Mouse (Mus musculus) WW6 (cell line): Measurements from ENCODE around the gene Tbp.

ENCODE experiments used
- DNase-seq: peaks from one replicate; pipeline ENCODE4 v3.0.0-alpha.2; 2013; ENCODE audit warnings: low read depth, low spot score

Gene Tbp

DNA sequence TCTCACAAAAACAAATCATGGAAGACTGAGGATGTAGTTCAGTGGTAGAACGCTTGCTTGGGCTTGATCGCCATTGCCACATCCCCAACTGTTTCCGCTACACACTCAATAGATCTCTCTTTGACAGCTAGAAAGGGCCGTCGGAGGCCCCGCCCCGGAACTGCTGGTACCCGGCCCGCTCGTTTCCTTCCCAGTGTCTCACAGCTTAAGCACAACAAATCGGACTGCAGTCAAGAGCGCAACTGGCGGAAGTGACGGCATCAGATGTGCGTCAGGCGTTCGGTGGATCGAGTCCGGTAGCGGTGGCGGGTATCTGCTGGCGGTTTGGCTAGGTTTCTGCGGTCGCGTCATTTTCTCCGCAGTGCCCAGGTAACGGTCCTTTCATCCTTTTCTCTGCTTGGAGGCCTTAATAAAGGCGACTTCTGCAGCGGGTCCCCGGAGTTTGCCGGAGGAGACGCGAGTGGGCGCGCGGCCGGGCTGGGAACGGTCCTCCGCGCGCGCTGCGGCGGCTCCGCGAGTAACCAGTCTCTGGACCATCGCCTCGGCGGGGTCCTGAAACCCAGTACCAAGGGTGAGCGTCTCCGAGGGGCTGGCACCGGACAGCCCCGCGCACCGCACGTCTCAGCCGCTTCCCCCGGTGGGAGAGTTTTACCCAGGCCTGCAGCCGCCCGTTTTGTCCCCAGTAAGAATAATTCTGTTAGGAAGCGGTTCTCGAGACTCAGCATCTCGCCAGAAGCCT lies at the start of gene Tbp, which contains the start of gene Psmb1:
Gene Tbp (plus strand): TSS at position 233 of the 739 bp plus-strand sequence.
Gene Psmb1 (minus strand): TSS at position 96 of the 739 bp plus-strand sequence.
- peak; percentile 91 for DNase-seq

- DNase-seq: no peak
These were observed 44.5 kb upstream of the Tbp start for GRCm38 (mm10) chr17:15455203-15455602.

DNA sequence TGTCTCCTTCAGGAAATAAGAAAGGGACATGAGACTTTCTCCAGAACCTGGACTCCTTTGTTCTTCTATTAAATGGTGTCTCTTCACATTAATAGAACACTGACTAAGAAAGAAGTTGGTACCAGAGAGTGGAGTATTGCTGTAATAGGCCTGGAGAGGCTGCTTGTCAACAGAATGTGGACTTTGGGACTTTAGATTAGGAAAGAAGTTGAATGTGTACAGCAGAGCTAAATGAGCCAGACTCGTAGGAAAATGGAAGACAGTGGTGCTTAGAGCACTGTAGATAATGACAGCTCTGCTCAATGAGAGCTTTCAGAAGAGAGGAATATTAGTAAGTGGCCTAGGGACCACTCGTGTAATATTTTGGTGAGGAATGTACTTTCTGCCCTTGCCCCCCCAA lies 43.1 kb upstream of the Tbp start:
- DNase-seq: no peak

DNA sequence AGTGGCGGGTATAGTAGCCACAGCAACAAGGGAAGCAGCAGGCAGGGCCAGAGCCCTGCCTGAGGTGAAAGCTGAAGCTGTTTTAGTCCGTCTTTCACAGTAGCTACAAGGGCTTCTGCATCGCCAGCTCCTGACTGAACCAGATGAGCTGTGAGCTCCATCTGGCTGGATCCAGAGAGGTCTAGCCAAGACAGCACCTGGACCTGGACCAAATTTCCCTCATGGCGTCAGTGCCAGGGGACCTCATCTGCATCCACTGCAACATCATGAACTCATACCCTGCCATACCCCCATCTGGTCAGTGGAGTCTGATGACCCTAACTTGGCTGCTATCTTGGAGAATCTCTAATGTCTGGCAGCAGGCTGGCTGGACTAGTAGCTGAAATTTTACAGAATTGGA lies 39.9 kb upstream of the Tbp start:
- no peak for DNase-seq

DNA sequence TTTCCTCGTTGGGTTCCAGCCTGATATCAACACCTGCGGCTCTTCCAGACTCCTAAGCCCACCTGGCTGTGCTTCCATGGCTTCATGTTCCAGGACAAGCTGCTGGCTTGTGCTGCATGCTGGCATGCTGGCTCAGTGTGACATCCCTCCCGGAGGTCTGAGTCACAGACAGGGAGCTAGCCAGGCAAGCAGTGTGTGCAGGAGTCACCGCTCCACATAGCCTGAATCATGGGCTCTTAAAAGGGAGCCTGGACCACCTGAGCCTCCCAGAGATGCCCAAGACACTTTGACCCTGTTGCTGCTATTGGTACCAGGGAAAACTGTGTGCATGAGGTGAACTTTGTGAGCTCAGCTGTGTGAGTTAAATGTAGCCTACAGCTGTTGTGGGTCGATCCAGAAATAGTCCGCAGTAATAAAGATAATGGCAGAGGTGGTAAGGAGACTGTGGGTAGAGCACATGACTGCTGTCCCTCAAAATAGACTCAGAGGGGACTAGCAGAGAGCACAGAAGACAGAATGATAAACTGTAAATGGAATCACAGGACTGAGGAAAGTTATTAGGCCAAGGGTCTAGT lies 37.7 kb upstream of the Tbp start:
- no peak for DNase-seq

DNA sequence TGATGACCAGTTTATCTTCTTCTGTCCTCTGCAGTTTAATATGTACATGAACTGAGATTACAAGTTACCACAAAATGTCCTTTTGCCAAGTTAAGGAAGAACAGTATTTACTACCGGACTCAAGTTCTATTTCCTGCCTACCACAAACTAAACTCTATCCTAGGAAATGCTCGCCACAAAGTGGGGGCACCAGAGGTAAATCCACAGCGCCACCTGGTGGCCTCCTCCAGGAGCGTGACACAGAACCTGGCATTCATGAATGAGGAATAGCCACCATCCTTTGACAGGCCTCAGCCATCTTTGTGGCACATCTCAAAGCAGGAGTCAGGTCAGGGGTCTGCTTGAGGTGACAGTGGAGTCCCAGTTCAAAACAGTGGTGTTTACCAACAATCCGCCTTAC lies 32.0 kb upstream of the Tbp start:
- peak; percentile 43 for DNase-seq

DNA sequence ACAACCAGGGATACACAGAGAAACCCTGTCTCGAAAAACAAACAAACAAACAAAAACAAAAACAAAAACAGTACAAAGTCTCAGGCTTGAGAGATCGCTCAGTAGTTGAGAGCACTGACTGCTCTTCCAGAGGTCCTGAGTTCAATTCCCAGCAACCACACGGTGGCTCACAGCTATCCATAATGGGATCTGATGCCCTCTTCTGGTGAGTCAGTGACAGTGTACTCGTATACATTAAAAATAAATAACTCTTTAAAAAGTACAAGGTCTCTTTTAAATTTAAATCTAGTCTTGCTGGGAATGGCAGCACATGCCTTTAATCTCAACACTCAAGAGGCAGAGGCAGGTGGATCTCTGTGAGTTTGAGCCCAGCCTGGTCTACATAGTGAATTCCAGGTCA lies 27.0 kb upstream of the Tbp start:
- DNase-seq: no peak

- DNase-seq: no peak
These were observed 9.1 kb upstream of the Tbp start for GRCm38 (mm10) chr17:15490542-15490941.

DNA sequence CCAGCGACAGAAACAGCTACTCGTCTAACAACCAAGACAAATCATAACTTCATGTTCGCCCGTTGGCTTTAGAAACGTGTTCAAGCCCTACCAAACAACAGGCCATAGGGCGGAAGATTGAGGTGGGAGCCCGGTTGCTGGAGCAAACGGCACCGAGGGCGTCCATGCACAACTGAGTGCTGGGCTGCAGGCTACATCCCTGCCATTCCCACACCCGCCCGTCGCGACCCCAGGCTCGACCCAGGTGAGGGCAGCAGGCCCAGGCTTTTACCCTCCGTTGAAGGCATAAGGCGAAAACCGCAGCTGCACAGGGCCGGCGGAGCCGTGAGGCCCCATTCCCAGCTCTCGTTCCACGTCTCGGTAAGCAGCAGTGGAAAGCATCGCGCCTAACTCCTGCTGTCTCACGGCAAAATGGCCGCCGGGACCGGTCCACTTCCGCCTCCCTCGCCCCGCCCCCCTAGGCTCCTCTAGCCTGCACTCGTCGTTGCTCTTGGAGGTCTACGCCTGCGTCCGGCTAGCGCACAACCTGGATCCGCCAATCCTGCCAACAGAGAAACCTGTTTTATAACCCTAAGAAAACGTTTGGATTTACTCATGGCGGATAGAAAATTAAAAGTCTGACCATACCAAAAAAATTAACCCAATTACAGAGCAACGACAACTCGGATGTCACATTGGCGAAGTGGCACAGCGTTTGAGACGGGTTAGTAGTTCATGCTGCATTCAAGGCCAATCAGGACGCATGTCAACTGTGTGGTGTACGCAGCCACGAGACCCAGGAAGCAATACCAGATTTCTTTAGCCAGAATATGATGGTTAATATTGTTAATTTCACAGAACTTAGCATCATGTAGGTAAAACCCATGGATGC lies 1.6 kb upstream of the Tbp start:
- DNase-seq: peak; percentile 80

GRCm38 (mm10) chr17:15498753-15499113 lies 955 bp upstream of the Tbp start:
- DNase-seq: no peak

GRCm38 (mm10) chr17:15510694-15511093 lies 11.0 kb downstream of the Tbp start:
- DNase-seq: no peak

DNA sequence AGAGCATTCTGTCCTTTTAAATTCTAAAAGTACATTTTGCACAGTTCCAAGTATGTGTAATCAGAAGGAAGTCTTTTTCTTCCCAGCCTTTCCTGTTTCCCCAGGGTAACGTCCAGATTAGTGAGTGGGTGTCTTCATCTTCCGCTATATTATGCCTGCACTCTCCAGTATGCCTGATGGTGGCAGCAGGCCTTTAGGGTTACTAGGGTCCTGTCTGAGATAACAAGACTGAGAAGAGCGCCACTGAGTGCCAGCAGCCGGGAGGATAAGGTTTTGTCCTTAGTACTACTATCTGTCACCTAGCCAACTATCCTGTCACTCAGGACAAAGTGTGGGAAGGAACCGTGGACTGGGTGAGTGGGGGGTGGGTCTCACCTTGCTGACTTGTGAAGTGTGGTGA lies 18.1 kb downstream of the Tbp start:
- DNase-seq: no peak

DNA sequence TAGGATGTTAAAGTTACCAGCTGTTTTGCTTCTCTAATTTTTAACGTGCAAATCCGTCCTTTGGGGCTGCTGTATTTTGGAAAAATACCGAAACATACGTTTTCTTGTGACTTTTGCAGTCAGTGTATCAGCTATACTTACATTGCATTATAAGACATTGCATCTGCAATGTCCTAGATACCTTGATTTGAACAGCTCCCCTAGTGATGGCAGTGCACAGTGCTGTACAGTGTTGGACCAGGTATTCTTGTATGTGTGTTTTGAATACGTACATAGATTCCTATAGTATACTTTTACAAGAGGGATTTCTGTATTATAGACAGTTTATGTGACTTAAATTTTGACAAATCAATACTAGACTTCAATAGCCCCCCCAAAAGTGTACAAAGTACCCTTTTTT lies 18.5 kb downstream of the Tbp start:
- DNase-seq: no peak

GRCm38 (mm10) chr17:15518766-15519165 lies 19.1 kb downstream of the Tbp start:
- no peak for DNase-seq

DNA sequence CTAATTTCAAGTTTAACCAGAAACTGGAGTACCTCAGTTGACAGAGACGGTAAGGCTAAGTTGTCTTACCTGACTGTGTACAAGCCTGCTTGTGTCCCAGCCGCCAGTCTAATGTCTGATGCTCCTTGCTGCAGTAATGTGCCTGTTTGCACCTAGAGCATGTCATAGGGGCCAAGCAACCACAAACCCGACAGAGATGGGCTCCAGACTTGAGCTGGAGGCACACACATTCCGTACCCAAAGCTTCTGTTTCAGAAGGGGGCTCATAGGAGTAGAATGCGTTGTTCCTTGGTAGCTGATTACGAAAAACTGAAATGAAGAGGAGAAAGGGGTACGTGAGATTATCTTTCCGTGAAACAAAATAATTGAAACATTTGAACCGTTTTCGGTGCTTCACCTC lies 26.6 kb downstream of the Tbp start:
- DNase-seq: no peak

DNA sequence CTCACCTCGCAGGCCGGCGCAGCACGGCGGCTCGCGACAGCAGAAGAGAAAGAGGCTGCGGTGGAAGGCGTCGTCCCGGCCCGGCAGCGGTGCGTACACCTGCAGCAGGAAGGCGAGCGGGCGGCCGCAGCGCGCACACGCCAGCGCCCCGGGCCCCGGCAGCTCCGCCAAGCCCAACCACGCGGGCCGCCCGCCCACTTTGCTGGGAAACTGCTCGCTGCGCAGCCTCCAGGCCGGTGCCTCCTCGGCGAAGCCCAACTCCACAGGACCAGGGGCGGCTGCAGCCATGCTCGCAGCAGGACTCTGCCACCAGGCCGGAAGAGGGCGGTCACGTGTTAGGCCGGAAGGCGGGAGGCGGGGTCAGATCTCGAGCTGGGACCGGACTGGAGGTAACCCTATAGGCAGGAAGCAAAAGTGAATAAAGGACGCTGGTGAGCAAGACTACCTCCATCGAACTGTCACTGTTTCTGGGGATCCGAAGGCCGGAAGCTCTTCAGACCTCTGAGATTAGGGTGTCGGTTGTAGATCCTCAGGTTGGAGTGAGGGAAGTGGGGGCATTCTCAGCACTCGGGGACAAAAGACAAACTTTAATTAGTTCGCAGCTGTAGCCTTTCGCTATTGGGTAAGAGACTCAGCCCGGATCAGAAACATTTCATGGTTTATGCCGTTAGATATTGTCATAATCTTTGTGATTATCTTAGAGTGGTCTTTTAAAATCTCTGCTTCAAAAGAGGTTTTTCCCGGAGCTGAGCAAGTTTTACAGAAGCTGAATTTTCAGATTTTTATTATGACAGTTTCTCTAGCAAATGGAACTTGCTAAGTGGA lies 27.5 kb downstream of the Tbp start, which contains the start of gene Pdcd2:
Gene Pdcd2 (minus strand): TSS at position 316 of the 825 bp plus-strand sequence.
- peak; percentile 84 for DNase-seq

DNA sequence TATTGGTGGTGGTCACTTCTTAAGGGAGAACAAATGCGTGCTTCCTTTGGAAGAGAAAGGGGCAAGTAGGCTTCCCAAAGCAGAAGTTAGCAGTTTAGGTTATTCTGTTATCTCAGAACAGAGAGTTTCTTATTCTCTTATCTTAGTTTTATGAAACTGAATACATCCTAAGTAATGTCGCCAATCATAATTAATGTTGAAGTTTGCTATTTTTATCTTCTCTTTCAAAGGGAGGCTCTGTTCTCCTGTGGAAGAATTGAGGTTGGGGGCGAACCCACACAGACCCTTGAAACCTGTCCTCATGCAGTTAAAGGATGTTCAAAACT lies 28.1 kb downstream of the Tbp start:
- DNase-seq: no peak

- no peak for DNase-seq
These were observed 29.2 kb downstream of the Tbp start for GRCm38 (mm10) chr17:15528887-15529286.

DNA sequence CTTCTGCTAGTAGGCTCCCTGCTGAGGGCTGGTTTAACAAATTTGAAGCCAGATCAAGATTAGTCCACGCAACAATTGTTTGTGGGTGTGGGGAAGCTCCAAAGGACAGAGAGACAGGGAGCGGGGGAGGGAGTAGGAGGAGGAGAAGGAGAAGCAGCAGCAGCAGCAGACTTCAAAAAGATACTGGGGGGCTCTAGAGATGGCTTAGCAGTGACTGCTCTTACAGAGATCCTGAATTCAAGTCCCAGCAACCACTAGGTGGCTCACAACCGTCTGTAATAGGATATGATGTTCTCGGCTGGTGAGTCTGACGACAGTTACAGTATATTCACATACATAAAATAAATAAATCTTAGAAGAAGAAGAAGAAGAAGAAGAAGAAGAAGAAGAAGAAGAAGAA lies 30.5 kb downstream of the Tbp start:
- no peak for DNase-seq

DNA sequence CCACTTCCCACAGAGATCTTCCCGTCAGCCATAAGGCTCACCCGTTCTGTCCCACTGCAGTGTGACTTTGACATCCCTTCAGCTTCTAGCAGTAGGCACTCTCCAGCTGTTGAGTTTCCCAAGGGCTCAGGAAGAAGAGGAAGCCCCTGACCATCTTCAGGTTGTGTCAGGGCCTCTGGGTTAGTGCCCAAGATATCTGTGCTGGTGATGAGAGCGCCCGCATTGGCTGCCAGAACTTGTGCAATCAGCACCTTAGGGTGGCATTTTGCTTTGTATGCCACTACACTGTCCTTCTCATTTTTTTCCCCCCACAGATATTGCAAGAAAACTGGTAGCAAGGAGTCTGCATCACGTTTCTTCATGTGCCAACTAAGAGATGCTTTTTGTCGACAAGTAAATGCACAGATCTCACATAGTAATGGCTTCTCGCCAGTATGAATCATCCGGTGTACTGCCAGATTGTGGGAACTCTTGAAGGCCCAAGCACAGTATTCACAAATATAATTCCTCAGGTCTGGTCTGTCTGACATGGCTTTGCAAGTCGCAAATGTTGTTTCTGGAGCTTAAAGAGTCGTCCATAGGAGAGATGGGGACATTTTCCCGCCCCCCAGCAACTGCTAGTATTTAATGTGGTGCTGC lies 35.6 kb downstream of the Tbp start:
- DNase-seq: no peak

GRCm38 (mm10) chr17:15535943-15536342 lies 36.3 kb downstream of the Tbp start:
- no peak for DNase-seq
